Mouse (Mus musculus) kidney, adult 2 months (tissue): ENCODE measurements around the gene Zfp219.

ENCODE experiments used
- CTCF ChIP-seq: fragments of 200-500 bp; conservative IDR thresholded peaks from 2 replicates; pipeline ENCODE4 v1.5.1; 2011; ENCODE audit warnings: low read depth, mild to moderate bottlenecking, control low read depth, low read length, moderate library complexity, mixed read lengths; ENCODE audit not compliant: insufficient read depth, insufficient read length
- POLR2A ChIP-seq: fragments of 200-500 bp; IDR thresholded peaks from one replicate; pipeline ENCODE4 v1.6.1; 2011; ENCODE audit warnings: low read depth, low read length, control low read depth

- TF ChIP-seq CTCF (no peak), POLR2A (no peak)
Observed at GRCm38 (mm10) chr14:51983855-51984246, 36.7 kb downstream of the Zfp219 start.
